Mouse (Mus musculus) heart, embryonic 15.5 days (tissue): Measurements from ENCODE around the gene Vps33b. TPM values are rescaled to one million over a fixed set of nuclear protein-coding genes. Genes with fewer than 3 reads are reported as not detected.
A peak's percentile ranks its signal among the peaks of the same experiment; 100 is the strongest.

Source experiments
- ATAC-seq: fragments of 200-750 bp; cut with Nextera tagmentation; replicated peaks from 2 replicates; pipeline ENCODE4 v1.8.0; 2017; ENCODE audit warnings: low read depth, moderate TSS enrichment; ENCODE audit not compliant: insufficient number of reproducible peaks, insufficient read depth, low FRiP score
- H3K27ac ChIP-seq: fragments of 300-500 bp; sonication (generic); 2 replicates; pipeline ENCODE4 v1.5.1; 2015; ENCODE audit warnings: mild to moderate bottlenecking, inconsistent platforms
- H3K27me3 ChIP-seq: fragments of 300-500 bp; sonication (generic); 2 replicates; pipeline ENCODE4 v1.6.1; 2015; ENCODE audit warnings: inconsistent platforms
- H3K36me3 ChIP-seq: fragments of 300-500 bp; sonication (generic); 2 replicates; pipeline ENCODE4 v1.6.1; 2015; ENCODE audit warnings: mild to moderate bottlenecking, inconsistent platforms
- H3K4me1 ChIP-seq: fragments of 300-500 bp; sonication (generic); replicated peaks from 2 replicates; pipeline ENCODE4 v1.6.1; 2015; ENCODE audit warnings: inconsistent platforms
- H3K4me2 ChIP-seq: fragments of 300-500 bp; sonication (generic); 2 replicates; pipeline ENCODE4 v1.6.1; 2015; ENCODE audit warnings: inconsistent platforms, mild to moderate bottlenecking, moderate library complexity
- H3K4me3 ChIP-seq: fragments of 300-500 bp; sonication (generic); 2 replicates; pipeline ENCODE4 v1.5.1; 2015; ENCODE audit warnings: mild to moderate bottlenecking, inconsistent platforms
- H3K9ac ChIP-seq: fragments of 300-500 bp; sonication (generic); 2 replicates; pipeline ENCODE4 v1.6.1; 2015; ENCODE audit warnings: mild to moderate bottlenecking, inconsistent platforms
- H3K9me3 ChIP-seq: fragments of 300-500 bp; sonication (generic); replicated peaks from 2 replicates; pipeline ENCODE4 v1.6.1; 2016; ENCODE audit warnings: inconsistent platforms
- WGBS: fragments of 180-500 bp; shearing (Covaris S2); methylation state at CpG from one replicate; pipeline ENCODE4 v1.1.7; 2015; ENCODE audit warnings: mixed read lengths; 5-methylcytosine and 5-hydroxymethylcytosine counted together
- polyA plus RNA-seq: library from polyadenylated mRNA; unstranded; fragments of >200 nt; fragmentation: Nextera tagmentation; extraction: Ambion mirVana; gene quantifications from 2 replicates; pipeline ENCODE4 v1.2.1, GENCODE M21; 2015

The Vps33b gene
- 8.1 and 12.1 TPM in 2 replicates for polyA plus RNA-seq

DNA sequence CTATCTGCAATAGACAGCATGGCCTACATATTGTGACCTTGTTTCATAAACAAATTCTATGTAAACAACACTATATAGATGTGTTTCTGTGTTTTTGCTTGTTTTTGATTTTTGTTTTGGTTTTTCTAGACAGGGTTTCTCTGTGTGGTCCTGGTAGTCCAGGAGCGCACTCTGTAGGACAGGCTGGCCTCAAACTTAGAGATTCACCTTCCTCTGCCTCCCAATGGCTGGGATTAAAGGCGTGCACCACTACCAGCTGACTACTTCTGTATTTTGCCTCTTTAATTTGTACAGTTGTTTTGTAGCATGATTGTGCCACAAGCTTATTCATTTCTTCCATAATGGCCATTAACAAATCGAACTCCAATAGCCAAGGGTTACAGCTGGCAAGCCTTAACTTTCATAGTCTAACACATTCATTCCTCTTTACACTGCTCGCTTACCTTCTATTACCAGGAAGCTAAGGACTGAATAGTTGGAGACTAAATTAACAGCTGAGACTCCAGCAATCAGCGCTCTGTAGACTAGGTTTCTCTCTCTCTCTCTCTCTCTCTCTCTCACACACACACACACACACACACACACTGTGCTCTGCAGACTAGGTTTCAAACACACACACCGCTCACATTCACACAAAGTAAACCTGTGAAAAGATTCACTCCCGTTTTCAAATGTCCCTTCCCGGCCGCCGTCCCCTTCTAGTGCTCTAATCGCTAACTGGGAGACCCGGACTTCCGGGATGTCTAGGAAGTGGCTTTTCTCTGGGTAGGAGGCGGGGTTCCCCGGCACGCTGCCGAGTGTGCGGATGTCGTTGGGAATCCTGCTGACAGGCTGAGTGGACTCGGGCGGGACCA, at the start of gene Vps33b:
TSS of gene Vps33b (plus strand) at position 753 of the 854 bp plus-strand sequence.
- peak; percentile 85 for ATAC-seq
- 5% methylated on average over 21 of the region's 21 CpGs for WGBS
- Histone ChIP-seq H3K4me1 (peaks cover 21% of the 10 kb centered on the region), H3K27ac (peak within 1 kb of the TSS; percentile 81), H3K9me3 (no peaks in the 10 kb centered on the region), H3K4me2 (peak within 1 kb of the TSS; percentile 84), H3K27me3 (no peaks in the 10 kb centered on the region), H3K4me3 (peak within 1 kb of the TSS; percentile 75), H3K36me3 (peaks cover 39% of the 10 kb centered on the region), H3K9ac (peak within 1 kb of the TSS; percentile 75)

DNA sequence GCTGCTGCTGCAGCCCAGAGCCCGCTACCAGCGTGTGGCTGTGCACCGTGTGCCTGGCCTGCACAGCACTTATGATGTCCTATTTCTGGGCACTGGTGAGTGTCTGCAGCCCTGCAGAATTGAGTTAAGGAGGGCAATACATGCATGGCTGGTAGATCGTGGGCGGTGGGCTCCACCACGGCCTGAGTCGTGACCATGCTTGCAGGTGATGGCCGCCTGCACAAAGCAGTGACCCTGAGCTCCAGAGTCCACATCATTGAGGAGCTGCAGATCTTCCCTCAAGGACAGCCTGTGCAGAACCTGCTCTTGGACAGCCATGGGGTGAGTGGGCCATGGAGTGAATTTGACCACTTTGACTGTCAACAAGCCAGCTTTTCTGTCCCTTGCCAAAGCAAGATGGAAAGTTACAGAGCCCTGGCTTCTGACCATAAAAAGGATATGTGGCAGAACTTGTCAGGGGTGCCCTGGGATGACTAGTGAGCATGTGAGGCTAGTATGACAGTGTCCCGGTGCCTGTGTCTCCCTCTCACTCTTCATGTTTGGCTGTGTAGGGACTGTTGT, 49.1 kb upstream of the Vps33b start:
- Histone ChIP-seq H3K9me3 (no peaks in the 10 kb centered on the region), H3K4me2 (no peak overlapping the region), H3K27me3 (no peaks in the 10 kb centered on the region), H3K36me3 (peaks cover 75% of the 10 kb centered on the region), H3K27ac (no peak overlapping the region), H3K4me3 (no peak overlapping the region), H3K4me1 (peaks cover 3% of the 10 kb centered on the region; the same call in 1 of the 2 replicates), H3K9ac (no peak overlapping the region)
- no peak for ATAC-seq
- whole genome bisulfite sequencing, result 92% methylated on average over 9 of the region's 9 CpGs

GRCm38 (mm10) chr7:80221179-80221750, 48.2 kb upstream of the Vps33b start:
- Histone ChIP-seq H3K4me2 (no peak overlapping the region), H3K27me3 (no peaks in the 10 kb centered on the region), H3K4me1 (no peaks in the 10 kb centered on the region), H3K4me3 (no peak overlapping the region), H3K9ac (no peak overlapping the region), H3K27ac (no peak overlapping the region), H3K9me3 (no peaks in the 10 kb centered on the region), H3K36me3 (peaks cover 80% of the 10 kb centered on the region)
- ATAC-seq, result no peak
- 86% methylated on average over 4 of the region's 4 CpGs for WGBS

DNA sequence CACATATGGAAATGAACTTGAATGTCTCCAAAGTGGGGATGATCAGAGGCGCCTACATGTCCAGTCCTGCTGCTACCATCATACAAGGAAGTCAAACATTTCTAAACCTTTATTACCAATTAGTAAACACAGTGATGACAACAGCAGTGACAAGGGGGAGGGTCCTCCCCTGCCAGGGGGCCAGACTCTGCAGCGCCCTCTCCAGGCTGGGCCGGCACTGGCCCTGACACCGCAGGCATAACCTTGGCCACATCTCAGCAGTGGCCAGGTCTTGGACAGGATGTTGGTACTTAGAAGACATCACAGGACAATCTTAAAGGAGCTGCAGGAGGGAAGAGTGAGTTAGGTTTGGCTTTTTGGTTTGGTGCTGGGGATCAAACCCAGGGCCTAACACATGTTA, 42.4 kb upstream of the Vps33b start:
- H3K36me3 ChIP-seq, result peaks cover 42% of the 10 kb centered on the region

GRCm38 (mm10) chr7:80230196-80230595, 39.3 kb upstream of the Vps33b start:
- Histone ChIP-seq H3K36me3 (peaks cover 24% of the 10 kb centered on the region), H3K4me2 (no peak overlapping the region), H3K27ac (no peak overlapping the region), H3K27me3 (no peaks in the 10 kb centered on the region), H3K4me1 (peaks cover 17% of the 10 kb centered on the region), H3K9ac (no peak overlapping the region), H3K9me3 (no peaks in the 10 kb centered on the region), H3K4me3 (no peak overlapping the region)
- WGBS, result 67% methylated on average over 6 of the region's 6 CpGs
- ATAC-seq, result no peak

More for the DNA sequence above, 42.4 kb upstream of the Vps33b start:
- ATAC-seq, result no peak
- 95% methylated on average over 4 of the region's 4 CpGs for WGBS
- Histone ChIP-seq H3K4me2 (no peak overlapping the region), H3K9me3 (no peaks in the 10 kb centered on the region), H3K4me3 (no peak overlapping the region), H3K27me3 (no peaks in the 10 kb centered on the region), H3K4me1 (peaks cover 7% of the 10 kb centered on the region; the same call in 1 of the 2 replicates), H3K27ac (no peak overlapping the region), H3K9ac (no peak overlapping the region)

- peak overlapping the region; percentile 92 for H3K4me2 ChIP-seq
- peak overlapping the region; percentile 76 for H3K9ac ChIP-seq
- H3K4me3 ChIP-seq, result peak overlapping the region; percentile 80
- H3K36me3 ChIP-seq, result peaks cover 9% of the 10 kb centered on the region; the same call in 1 of the 2 replicates
- H3K4me1 ChIP-seq, result peaks cover 17% of the 10 kb centered on the region
- peak overlapping the region; percentile 64 for H3K27ac ChIP-seq
- H3K27me3 ChIP-seq, result no peaks in the 10 kb centered on the region
- WGBS, result 2% methylated on average over 27 of the region's 29 CpGs
- no peaks in the 10 kb centered on the region for H3K9me3 ChIP-seq
- peak; percentile 16 for ATAC-seq
Observed at GRCm38 (mm10) chr7:80231971-80232488, 37.4 kb upstream of the Vps33b start.

GRCm38 (mm10) chr7:80232489-80233029, 36.9 kb upstream of the Vps33b start, which contains the start of the genes Cib1 and Gdpgp1:
TSS of gene Cib1 (minus strand) at chr7:80232813.
TSS of gene Gdpgp1 (plus strand) at chr7:80232865.
- peak within 1 kb of the TSS; percentile 92 for H3K4me2 ChIP-seq
- peak within 1 kb of the TSS; percentile 76 for H3K9ac ChIP-seq
- 1% methylated on average over 56 of the region's 56 CpGs for WGBS
- H3K4me1 ChIP-seq, result peaks cover 17% of the 10 kb centered on the region
- ATAC-seq, result peak; percentile 100
- H3K36me3 ChIP-seq, result 0 out of 2 replicates have a peak, but pooled peaks cover 4% of the 10 kb centered on the region
- H3K27me3 ChIP-seq, result no peaks in the 10 kb centered on the region
- H3K27ac ChIP-seq, result peak within 1 kb of the TSS; percentile 64
- H3K9me3 ChIP-seq, result no peaks in the 10 kb centered on the region
- peak within 1 kb of the TSS; percentile 80 for H3K4me3 ChIP-seq

- ATAC-seq, result no peak
- 68% methylated on average over 9 of the region's 9 CpGs for WGBS
- Histone ChIP-seq H3K27ac (no peak overlapping the region), H3K4me3 (peak overlapping the region; percentile 80), H3K4me1 (peaks cover 17% of the 10 kb centered on the region), H3K27me3 (no peaks in the 10 kb centered on the region), H3K9ac (no peak overlapping the region), H3K4me2 (peak overlapping the region; percentile 92), H3K36me3 (peaks cover 9% of the 10 kb centered on the region), H3K9me3 (no peaks in the 10 kb centered on the region)
Observed at GRCm38 (mm10) chr7:80233799-80234198, 35.6 kb upstream of the Vps33b start.

GRCm38 (mm10) chr7:80238542-80238941, 30.9 kb upstream of the Vps33b start:
- Histone ChIP-seq H3K36me3 (peaks cover 18% of the 10 kb centered on the region), H3K27me3 (no peaks in the 10 kb centered on the region), H3K4me3 (no peak overlapping the region), H3K9ac (no peak overlapping the region), H3K4me1 (peaks cover 5% of the 10 kb centered on the region), H3K4me2 (no peak overlapping the region), H3K9me3 (no peaks in the 10 kb centered on the region), H3K27ac (no peak overlapping the region)
- ATAC-seq, result no peak
- WGBS, result 82% methylated on average over 10 of the region's 10 CpGs

DNA sequence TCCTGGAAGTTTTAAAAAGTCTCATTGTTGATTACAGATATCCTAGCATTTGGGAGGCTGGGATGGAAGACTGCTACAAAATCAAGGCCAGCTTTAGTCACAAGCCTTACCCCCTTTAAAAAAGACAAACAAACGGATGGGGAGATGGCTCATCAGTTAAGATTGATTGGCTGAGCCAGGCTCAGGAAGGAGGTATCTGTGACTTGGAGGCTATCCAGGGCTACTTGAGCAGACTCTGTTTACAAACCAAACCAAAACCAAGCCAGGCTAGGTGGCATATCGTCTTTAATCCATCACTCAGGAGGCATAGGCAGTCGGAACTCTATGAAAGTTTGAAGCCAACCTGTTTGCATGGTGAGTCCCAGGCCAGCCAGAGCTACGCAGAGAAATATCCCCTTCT, 27.8 kb upstream of the Vps33b start:
- ATAC-seq, result no peak
- WGBS, result 78% methylated on average over 4 of the region's 4 CpGs
- H3K9ac ChIP-seq, result no peak overlapping the region

DNA sequence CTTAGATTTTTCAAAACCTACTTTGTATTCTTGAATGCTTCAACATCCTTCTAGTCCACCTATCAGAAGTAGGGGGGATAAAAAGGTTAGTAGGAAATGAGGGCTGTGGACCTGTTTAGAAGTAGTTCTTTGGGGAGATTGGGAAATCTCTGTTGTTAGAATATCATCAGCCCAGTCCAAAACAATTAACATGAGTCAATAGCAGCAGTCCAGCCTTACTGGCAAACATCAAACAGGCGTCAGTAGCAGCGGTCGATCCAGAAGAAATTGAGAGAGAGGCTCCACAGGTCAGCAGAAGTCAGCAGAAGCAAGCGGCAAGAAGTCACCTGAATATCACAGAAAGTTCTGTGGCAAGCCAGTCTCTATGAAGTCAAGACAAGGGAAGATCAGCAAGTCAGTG, 24.6 kb upstream of the Vps33b start:
- H3K4me1 ChIP-seq, result peaks cover 8% of the 10 kb centered on the region
- no peak overlapping the region for H3K9ac ChIP-seq
- peaks cover 3% of the 10 kb centered on the region; the same call in 1 of the 2 replicates for H3K36me3 ChIP-seq
- no peak for ATAC-seq
- WGBS, result 92% methylated on average over 4 of the region's 4 CpGs
- no peak overlapping the region for H3K4me3 ChIP-seq
- no peak overlapping the region for H3K27ac ChIP-seq
- H3K9me3 ChIP-seq, result no peaks in the 10 kb centered on the region
- H3K27me3 ChIP-seq, result no peaks in the 10 kb centered on the region
- H3K4me2 ChIP-seq, result no peak overlapping the region

More for the DNA sequence above, 27.8 kb upstream of the Vps33b start:
- H3K4me1 ChIP-seq, result peaks cover 5% of the 10 kb centered on the region; the same call in 1 of the 2 replicates
- no peak overlapping the region for H3K4me2 ChIP-seq
- H3K36me3 ChIP-seq, result peaks cover 18% of the 10 kb centered on the region
- H3K4me3 ChIP-seq, result no peak overlapping the region
- H3K27ac ChIP-seq, result no peak overlapping the region
- no peaks in the 10 kb centered on the region for H3K9me3 ChIP-seq
- H3K27me3 ChIP-seq, result no peaks in the 10 kb centered on the region
